Mouse (Mus musculus) mesoderm, embryonic 11.5 days (tissue): ENCODE measurements around the gene Sox5.
"Not testable (repeated sequence)": the region's sequence is repeated elsewhere in the genome, so short reads cannot be mapped to it uniquely, and the experiment has no call there.

Experiments
- DNase-seq: peaks from one replicate; pipeline ENCODE4 v3.0.0-alpha.2; 2012; ENCODE audit warnings: low read depth, low spot score

Gene Sox5

GRCm38 (mm10) chr6:144197209-144198119, 584.3 kb downstream of the Sox5 start:
- no peak for DNase-seq

- DNase-seq = no peak
These were observed 585.8 kb downstream of the Sox5 start for GRCm38 (mm10) chr6:144195934-144196333.

- no peak for DNase-seq
These were observed 598.7 kb downstream of the Sox5 start for GRCm38 (mm10) chr6:144183087-144183486.

GRCm38 (mm10) chr6:144182429-144182828, 599.3 kb downstream of the Sox5 start:
- DNase-seq = not testable (repeated sequence)

- DNase-seq = no peak
These were observed 600.5 kb downstream of the Sox5 start for GRCm38 (mm10) chr6:144181083-144181866.

- DNase-seq = peak; percentile 53
These were observed 602.7 kb downstream of the Sox5 start for GRCm38 (mm10) chr6:144179111-144179510.

- DNase-seq = no peak
These were observed 605.1 kb downstream of the Sox5 start for GRCm38 (mm10) chr6:144176674-144177073.

GRCm38 (mm10) chr6:144175590-144175989, 606.2 kb downstream of the Sox5 start:
- no peak for DNase-seq

GRCm38 (mm10) chr6:144170541-144170940, 611.2 kb downstream of the Sox5 start:
- no peak for DNase-seq

GRCm38 (mm10) chr6:144169791-144170190, 612.0 kb downstream of the Sox5 start:
- peak; percentile 60 for DNase-seq

- DNase-seq = peak; percentile 37
These were observed 612.9 kb downstream of the Sox5 start for GRCm38 (mm10) chr6:144168696-144169476.

- DNase-seq = no peak
These were observed 614.7 kb downstream of the Sox5 start for GRCm38 (mm10) chr6:144167058-144167457.

GRCm38 (mm10) chr6:144166651-144167050, 615.1 kb downstream of the Sox5 start:
- DNase-seq = no peak

- DNase-seq = peak; percentile 87
These were observed 615.7 kb downstream of the Sox5 start for GRCm38 (mm10) chr6:144166104-144166503.

- DNase-seq = no peak
These were observed 618.3 kb downstream of the Sox5 start for GRCm38 (mm10) chr6:144163501-144163900.

- DNase-seq = no peak
These were observed 623.1 kb downstream of the Sox5 start for GRCm38 (mm10) chr6:144158637-144159036.

- DNase-seq = peak; percentile 69
These were observed 626.8 kb downstream of the Sox5 start for GRCm38 (mm10) chr6:144154892-144155424.

GRCm38 (mm10) chr6:144151957-144152356, 629.8 kb downstream of the Sox5 start:
- DNase-seq = no peak

- DNase-seq = no peak
These were observed 630.7 kb downstream of the Sox5 start for GRCm38 (mm10) chr6:144151075-144151474.

GRCm38 (mm10) chr6:144137397-144137796, 644.4 kb downstream of the Sox5 start:
- no peak for DNase-seq

- no peak for DNase-seq
These were observed 644.9 kb downstream of the Sox5 start for GRCm38 (mm10) chr6:144136894-144137293.
